ENCODE assay signal across 19 mouse cellular contexts in the genomic region with DNA sequence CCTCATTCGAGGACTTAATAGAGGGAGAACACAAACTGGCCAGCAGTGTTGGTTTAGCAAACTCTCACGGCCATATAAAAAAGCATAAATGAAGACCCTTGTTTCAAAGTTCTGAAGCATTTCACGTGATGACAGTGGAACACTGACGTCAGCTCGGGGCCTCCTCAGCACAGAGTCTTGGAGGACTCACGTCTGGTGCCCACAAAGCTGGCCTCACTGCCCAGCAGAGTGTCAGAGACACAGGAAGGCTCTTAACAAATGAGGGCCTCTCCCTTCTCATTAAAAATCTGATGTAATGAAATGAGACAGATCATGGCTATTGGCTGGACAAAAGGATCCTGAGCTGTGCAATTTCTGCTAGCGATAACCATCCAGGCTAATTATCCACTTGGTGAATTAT.
DNase-seq lines count a peak whose midpoint lies in the region; ATAC-seq and TF ChIP-seq lines count a peak whose summit lies in the region.
"Had no signal": no experiment of that assay in that cellular context is flagged by ENCODE, and none has a peak within 500 bp of the region (broad histone marks: within the 10 kb centered on the region; RNA-seq: fewer than 3 reads in every experiment).

No protein-coding gene starts in this region.

- H3K4me3 ChIP-seq in hindbrain, embryonic 12.5 days: no peak overlapping the region
- H3K4me3 ChIP-seq in hindbrain, embryonic 14.5 days (replicated peaks; ENCODE audit: low read length): no peak overlapping the region
- H3K4me3 ChIP-seq in forebrain, embryonic 15.5 days: no peak overlapping the region
- H3K4me3 ChIP-seq: embryonic facial prominence, embryonic 12.5 days; heart, embryonic 13.5 days; limb, embryonic 10.5 days; neural tube, embryonic 13.5 days had no signal

- no peaks in the 10 kb centered on the region for H3K36me3 ChIP-seq in hindbrain, embryonic 12.5 days
- H3K36me3 ChIP-seq in hindbrain, embryonic 14.5 days (replicated peaks; ENCODE audit: control insufficient read depth, insufficient read depth): no peaks in the 10 kb centered on the region
- no peaks in the 10 kb centered on the region for H3K36me3 ChIP-seq in forebrain, embryonic 15.5 days
- H3K36me3 ChIP-seq: embryonic facial prominence, embryonic 12.5 days; heart, embryonic 13.5 days; limb, embryonic 10.5 days; neural tube, embryonic 13.5 days had no signal

- H3K4me1 ChIP-seq in hindbrain, embryonic 12.5 days: no peaks in the 10 kb centered on the region; the same call in 1 of the 2 replicates
- H3K4me1 ChIP-seq in hindbrain, embryonic 14.5 days (replicated peaks; ENCODE audit: control insufficient read depth, insufficient read depth, low read length): no peaks in the 10 kb centered on the region
- H3K4me1 ChIP-seq in forebrain, embryonic 15.5 days: peaks cover 22% of the 10 kb centered on the region
- H3K4me1 ChIP-seq: neural tube, embryonic 13.5 days had no signal

- no peaks in the 10 kb centered on the region for H3K27me3 ChIP-seq in hindbrain, embryonic 12.5 days
- no peaks in the 10 kb centered on the region for H3K27me3 ChIP-seq in hindbrain, embryonic 14.5 days (ENCODE audit: control insufficient read depth, insufficient read depth, low read length)
- no peaks in the 10 kb centered on the region for H3K27me3 ChIP-seq in forebrain, embryonic 15.5 days
- H3K27me3 ChIP-seq: embryonic facial prominence, embryonic 12.5 days; heart, embryonic 13.5 days; neural tube, embryonic 13.5 days had no signal

- WGBS in hindbrain, embryonic 12.5 days: 44% methylated on average over 7 of the region's 7 CpGs
- 48% methylated on average over 7 of the region's 7 CpGs for WGBS in hindbrain, embryonic 14.5 days
- whole genome bisulfite sequencing in forebrain, embryonic 15.5 days: 17% methylated on average over 7 of the region's 7 CpGs

- peak; percentile 69; the same call in 1 of the 2 replicates for ATAC-seq in hindbrain, embryonic 12.5 days (ENCODE audit: low FRiP score)
- ATAC-seq in hindbrain, embryonic 14.5 days (ENCODE audit: low FRiP score): no peak
- peak; percentile 73 for ATAC-seq in forebrain, embryonic 15.5 days (replicated peaks)
- ATAC-seq: intestine, postnatal 0 days had no signal

- no peak for TF ChIP-seq POLR2A in brain, embryonic 14.5 days (IDR thresholded peaks at IDR 0.05; ENCODE audit: borderline replicate concordance, extremely low read depth, insufficient read depth, insufficient read length, poor library complexity, severe bottlenecking)

- H3K9me3 ChIP-seq in hindbrain, embryonic 12.5 days (replicated peaks): no peaks in the 10 kb centered on the region
- H3K9me3 ChIP-seq in hindbrain, embryonic 14.5 days (ENCODE audit: control insufficient read depth, low read length): no peaks in the 10 kb centered on the region
- H3K9me3 ChIP-seq in forebrain, embryonic 15.5 days: no peaks in the 10 kb centered on the region
- H3K9me3 ChIP-seq: embryonic facial prominence, embryonic 12.5 days; heart, embryonic 13.5 days; limb, embryonic 10.5 days; neural tube, embryonic 13.5 days had no signal

- no peak for TF ChIP-seq CTCF in brain, embryonic 14.5 days (IDR thresholded peaks at IDR 0.05; ENCODE audit: borderline replicate concordance, extremely low read depth, insufficient read depth, insufficient read length)

- no peak for DNase-seq in hindbrain, embryonic 14.5 days (ENCODE audit: low spot score)
- DNase-seq in brain, embryonic 14.5 days (ENCODE audit: low read depth): peak; percentile 90
- DNase-seq in retina, embryonic 14.5 days (ENCODE audit: low spot score): peak; percentile 85
- no peak for DNase-seq in adipocyte (ENCODE audit: low spot score)
- no peak for DNase-seq in natural killer cell, adult 2 months (ENCODE audit: low spot score in 2 of 2)
- DNase-seq: adrenal gland, postnatal 36 days; heart, postnatal 4 days; lung, adult 2 months; lung, postnatal 4 days; right cerebral cortex, postnatal 4 days; thymus, postnatal 36 days had no signal

- no peak overlapping the region for H3K4me2 ChIP-seq in hindbrain, embryonic 12.5 days (replicated peaks)
- no peak overlapping the region for H3K4me2 ChIP-seq in hindbrain, embryonic 14.5 days (replicated peaks)
- no peak overlapping the region for H3K4me2 ChIP-seq in forebrain, embryonic 15.5 days (replicated peaks)
- H3K4me2 ChIP-seq: embryonic facial prominence, embryonic 12.5 days; heart, embryonic 13.5 days; liver, embryonic 11.5 days; neural tube, embryonic 13.5 days had no signal

- H3K27ac ChIP-seq in hindbrain, embryonic 12.5 days: no peak overlapping the region
- H3K27ac ChIP-seq in hindbrain, embryonic 14.5 days: no peak overlapping the region
- H3K27ac ChIP-seq in forebrain, embryonic 15.5 days (replicated peaks): peak overlapping the region; percentile 55
- H3K27ac ChIP-seq: embryonic facial prominence, embryonic 12.5 days; heart, embryonic 13.5 days; limb, embryonic 10.5 days; neural tube, embryonic 13.5 days had no signal

- H3K9ac ChIP-seq in hindbrain, embryonic 12.5 days: no peak overlapping the region
- H3K9ac ChIP-seq in hindbrain, embryonic 14.5 days: no peak overlapping the region
- no peak overlapping the region for H3K9ac ChIP-seq in forebrain, embryonic 15.5 days (replicated peaks)
- H3K9ac ChIP-seq: embryonic facial prominence, embryonic 12.5 days; heart, embryonic 13.5 days; neural tube, embryonic 13.5 days had no signal

Comparison
In these comparisons a context has a peak if more than half of its experiments do, and no peak if none do; other contexts are left out.
1. DNase-seq: peak in brain, embryonic 14.5 days (single experiment) and retina, embryonic 14.5 days (single experiment); none in hindbrain, embryonic 14.5 days (single experiment), adipocyte (single experiment) and natural killer cell, adult 2 months (0 of 2).